Mouse (Mus musculus): ENCODE measurements at regions not wholly inside any gene's neighbourhood (a gene's known extent, or its start where the extent isn't known, plus 50 kb on each side); places are given as distances from the start of the nearest gene placed in this dataset.

GRCm38 (mm10) chr14:46313064-46313463 lies 66.2 kb upstream of the Gm15217 start:
- Histone ChIP-seq H3K9ac (ENCODE audit: low read length) (no peak overlapping the region), H3K27ac (replicated peaks; ENCODE audit: low read depth, low read length) (no peak overlapping the region), H3K36me3 (ENCODE audit: control insufficient read depth, insufficient read depth, low read length) (no peaks in the 10 kb centered on the region), H3K27me3 (ENCODE audit: control insufficient read depth, insufficient read depth, low read length) (no peaks in the 10 kb centered on the region), H3K9me3 (ENCODE audit: control insufficient read depth, low read length) (no peaks in the 10 kb centered on the region), H3K4me2 (ENCODE audit: low read depth, severe bottlenecking) (no peak overlapping the region), H3K4me3 (ENCODE audit: low read depth, low read length) (no peak overlapping the region), H3K4me1 (ENCODE audit: control insufficient read depth, insufficient read depth, low read length) (no peaks in the 10 kb centered on the region)
- WGBS = 87% methylated on average over 4 of the region's 4 CpGs
- DNase-seq (ENCODE audit: low spot score) = no peak
- no peak for ATAC-seq (ENCODE audit: insufficient number of reproducible peaks, low FRiP score, low TSS enrichment, low read depth)

- Histone ChIP-seq H3K4me1 (ENCODE audit: control insufficient read depth, insufficient read depth, low read length) (no peaks in the 10 kb centered on the region), H3K9me3 (ENCODE audit: control insufficient read depth, low read length) (no peaks in the 10 kb centered on the region), H3K27ac (replicated peaks; ENCODE audit: low read depth, low read length) (no peak overlapping the region), H3K27me3 (ENCODE audit: control insufficient read depth, insufficient read depth, low read length) (no peaks in the 10 kb centered on the region), H3K36me3 (ENCODE audit: control insufficient read depth, insufficient read depth, low read length) (no peaks in the 10 kb centered on the region), H3K4me3 (ENCODE audit: low read depth, low read length) (no peak overlapping the region), H3K4me2 (ENCODE audit: low read depth, severe bottlenecking) (no peak overlapping the region), H3K9ac (ENCODE audit: low read length) (no peak overlapping the region)
- 91% methylated on average over 5 of the region's 5 CpGs for WGBS
- no peak for ATAC-seq (ENCODE audit: insufficient number of reproducible peaks, low FRiP score, low TSS enrichment, low read depth)
- no peak for DNase-seq (ENCODE audit: low spot score)
Observed at GRCm38 (mm10) chr14:46316521-46316920, 62.7 kb upstream of the Gm15217 start.

DNA sequence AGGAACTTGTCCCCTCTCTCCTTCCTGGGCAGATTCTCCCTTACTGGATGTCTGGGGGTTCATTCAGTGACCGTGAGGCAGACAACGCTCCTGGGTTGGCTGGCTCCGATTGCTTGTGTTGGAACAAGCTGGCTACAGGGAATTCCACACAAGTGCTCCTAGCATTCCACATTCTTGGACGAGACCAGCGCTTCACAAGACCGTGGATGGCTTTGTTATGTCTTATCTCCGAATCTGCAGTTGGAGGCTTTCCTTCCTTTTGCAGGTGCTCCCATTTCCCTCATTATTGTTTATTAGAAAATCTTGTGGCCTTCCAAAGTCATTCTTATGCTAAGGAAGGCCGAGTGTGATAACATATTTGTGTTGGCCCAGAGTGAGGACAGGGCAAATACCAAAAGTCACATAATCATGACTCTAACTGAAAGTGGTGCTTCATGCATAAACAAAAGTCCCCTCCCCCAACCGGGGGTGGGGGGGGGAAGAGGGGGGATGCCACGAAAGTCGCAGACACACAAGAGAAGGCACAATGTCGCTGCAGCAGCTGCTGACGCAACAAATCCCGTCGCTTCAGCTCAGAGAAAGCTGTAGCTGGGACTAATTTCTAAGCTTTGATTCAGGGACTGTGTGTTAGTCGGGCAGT lies 61.7 kb upstream of the Gm15217 start:
- Histone ChIP-seq H3K27ac (replicated peaks; ENCODE audit: low read depth, low read length) (no peak overlapping the region), H3K4me2 (ENCODE audit: low read depth, severe bottlenecking) (no peak overlapping the region), H3K9me3 (ENCODE audit: control insufficient read depth, low read length) (no peaks in the 10 kb centered on the region), H3K4me1 (ENCODE audit: control insufficient read depth, insufficient read depth, low read length) (no peaks in the 10 kb centered on the region), H3K36me3 (ENCODE audit: control insufficient read depth, insufficient read depth, low read length) (no peaks in the 10 kb centered on the region), H3K4me3 (ENCODE audit: low read depth, low read length) (no peak overlapping the region), H3K27me3 (ENCODE audit: control insufficient read depth, insufficient read depth, low read length) (no peaks in the 10 kb centered on the region), H3K9ac (ENCODE audit: low read length) (no peak overlapping the region)
- 76% methylated on average over 16 of the region's 16 CpGs for WGBS
- no peak for DNase-seq (ENCODE audit: low spot score)
- ATAC-seq (ENCODE audit: insufficient number of reproducible peaks, low FRiP score, low TSS enrichment, low read depth) = no peak

- H3K4me1 ChIP-seq (ENCODE audit: control insufficient read depth, insufficient read depth, low read length) = no peaks in the 10 kb centered on the region
- no peaks in the 10 kb centered on the region for H3K9me3 ChIP-seq (ENCODE audit: control insufficient read depth, low read length)
- no peak overlapping the region for H3K4me2 ChIP-seq (ENCODE audit: low read depth, severe bottlenecking)
- DNase-seq (ENCODE audit: low spot score) = peak; percentile 55
- H3K4me3 ChIP-seq (ENCODE audit: low read depth, low read length) = no peak overlapping the region
- H3K9ac ChIP-seq (ENCODE audit: low read length) = no peak overlapping the region
- H3K36me3 ChIP-seq (ENCODE audit: control insufficient read depth, insufficient read depth, low read length) = no peaks in the 10 kb centered on the region
- ATAC-seq (ENCODE audit: insufficient number of reproducible peaks, low FRiP score, low TSS enrichment, low read depth) = 0 out of 2 replicates have a peak, but pooled peaks have one; percentile 60
- no peak overlapping the region for H3K27ac ChIP-seq (replicated peaks; ENCODE audit: low read depth, low read length)
- H3K27me3 ChIP-seq (ENCODE audit: control insufficient read depth, insufficient read depth, low read length) = no peaks in the 10 kb centered on the region
- 12% methylated on average over 3 of the region's 3 CpGs for WGBS
Observed at GRCm38 (mm10) chr14:46328064-46328463, 51.1 kb upstream of the Gm15217 start.

Measured in limb, embryonic 11.5 days (tissue).